Comparison of ENCODE assay signal across 7 mouse cellular contexts in the genomic region with DNA sequence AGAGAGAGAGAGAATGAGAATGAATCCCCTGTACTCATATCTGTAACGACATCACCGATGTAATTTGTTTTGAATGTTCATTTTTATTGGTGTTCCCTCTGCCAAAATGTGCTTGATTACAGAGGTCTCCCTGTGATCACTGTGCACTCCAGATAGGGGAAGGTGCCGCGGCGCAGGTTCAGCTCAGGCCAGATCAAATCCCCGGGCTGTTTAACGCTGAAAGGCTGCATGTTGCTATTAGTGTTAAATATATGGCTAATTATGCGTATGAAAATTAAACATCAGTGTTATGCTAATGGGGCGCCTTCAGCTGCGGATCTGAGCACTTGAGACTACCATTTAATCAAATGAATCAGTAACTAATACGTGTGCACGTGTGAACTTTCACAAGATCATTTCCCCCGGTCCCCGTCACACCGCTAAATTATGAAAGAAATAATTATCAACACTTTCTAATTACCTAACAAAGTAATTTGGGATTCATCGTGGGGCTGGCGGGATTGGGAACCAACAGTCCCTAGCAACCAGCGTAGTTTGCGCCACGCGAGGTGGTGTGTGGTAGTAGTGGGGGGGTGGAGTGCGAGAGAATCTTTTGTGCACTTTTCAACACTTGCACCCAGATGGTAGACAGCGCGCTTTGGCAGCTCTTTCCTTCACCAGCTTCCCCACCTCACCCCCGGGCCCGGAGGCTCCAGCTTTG. TPM values are rescaled to one million over a fixed set of nuclear protein-coding genes. Genes with fewer than 3 reads are reported as not detected.
A peak's percentile ranks its signal among the peaks of the same experiment; 100 is the strongest.
DNase-seq lines count a peak whose midpoint lies in the region; ATAC-seq lines count a peak whose summit lies in the region.

A gene (plus strand): TSS at position 100 of the 700 bp plus-strand sequence.

- DNase-seq in neural tube, embryonic 11.5 days (ENCODE audit: low spot score): no peak
- DNase-seq in neural tube, embryonic 10.5 days (ENCODE audit: extremely low spot score, low spot score): no peak
- peak; percentile 60 for DNase-seq in forebrain, embryonic 11.5 days (ENCODE audit: low spot score)
- DNase-seq in midbrain, embryonic 14.5 days: peak; percentile 47
- DNase-seq in adrenal gland, postnatal 4 days (ENCODE audit: low spot score in 2 of 2): no peak
- no peak for DNase-seq in right cerebral cortex, postnatal 14 days

- no peak within 1 kb of the TSS for H3K9ac ChIP-seq in neural tube, embryonic 11.5 days (ENCODE audit: low read length)
- peak within 1 kb of the TSS; percentile 76 for H3K9ac ChIP-seq in forebrain, embryonic 11.5 days (ENCODE audit: low read length)
- peak within 1 kb of the TSS; percentile 54 for H3K9ac ChIP-seq in intestine, embryonic 16.5 days (ENCODE audit: low read depth, low read length)
- H3K9ac ChIP-seq in midbrain, embryonic 14.5 days (replicated peaks; ENCODE audit: low read length): no peak within 1 kb of the TSS

- no peaks in the 10 kb centered on the region for H3K9me3 ChIP-seq in neural tube, embryonic 11.5 days (ENCODE audit: control insufficient read depth, low read length)
- no peaks in the 10 kb centered on the region for H3K9me3 ChIP-seq in forebrain, embryonic 11.5 days (ENCODE audit: control insufficient read depth, low read length)
- H3K9me3 ChIP-seq in intestine, embryonic 16.5 days (ENCODE audit: control insufficient read depth, low read length): no peaks in the 10 kb centered on the region
- H3K9me3 ChIP-seq in midbrain, embryonic 14.5 days (ENCODE audit: control insufficient read depth, low read length): no peaks in the 10 kb centered on the region

- no peak for ATAC-seq in neural tube, embryonic 11.5 days (ENCODE audit: insufficient read depth, low FRiP score, low TSS enrichment)
- ATAC-seq in forebrain, embryonic 11.5 days (replicated peaks; ENCODE audit: low FRiP score): 0 out of 2 replicates have a peak, but pooled peaks have one; percentile 11
- no peak for ATAC-seq in intestine, embryonic 16.5 days
- no peak for ATAC-seq in midbrain, embryonic 14.5 days (ENCODE audit: low FRiP score, low TSS enrichment)

- H3K27me3 ChIP-seq in neural tube, embryonic 11.5 days (ENCODE audit: control insufficient read depth, insufficient read depth, low read length): peaks cover 93% of the 10 kb centered on the region
- H3K27me3 ChIP-seq in forebrain, embryonic 11.5 days (ENCODE audit: control insufficient read depth, insufficient read depth, low read length): peaks cover 91% of the 10 kb centered on the region
- H3K27me3 ChIP-seq in intestine, embryonic 16.5 days (replicated peaks; ENCODE audit: control insufficient read depth, insufficient read depth, low read length): peaks cover 89% of the 10 kb centered on the region
- H3K27me3 ChIP-seq in midbrain, embryonic 14.5 days (ENCODE audit: control insufficient read depth, insufficient read depth, low read length): peaks cover 98% of the 10 kb centered on the region

- WGBS in neural tube, embryonic 11.5 days: under 1% methylated on average over 26 of the region's 26 CpGs
- under 1% methylated on average over 26 of the region's 26 CpGs for WGBS in forebrain, embryonic 11.5 days
- WGBS in intestine, embryonic 16.5 days: 1% methylated on average over 26 of the region's 26 CpGs
- WGBS in midbrain, embryonic 14.5 days: under 1% methylated on average over 26 of the region's 26 CpGs

- peak within 1 kb of the TSS; percentile 31 for H3K4me3 ChIP-seq in neural tube, embryonic 11.5 days (ENCODE audit: low read depth, low read length)
- peak within 1 kb of the TSS; percentile 48 for H3K4me3 ChIP-seq in forebrain, embryonic 11.5 days (ENCODE audit: low read depth, low read length)
- peak within 1 kb of the TSS; percentile 53 for H3K4me3 ChIP-seq in intestine, embryonic 16.5 days (ENCODE audit: low read length)
- H3K4me3 ChIP-seq in midbrain, embryonic 14.5 days (replicated peaks; ENCODE audit: low read depth, low read length): peak within 1 kb of the TSS; percentile 34

- H3K36me3 ChIP-seq in neural tube, embryonic 11.5 days (ENCODE audit: control insufficient read depth, insufficient read depth, low read length): no peaks in the 10 kb centered on the region
- H3K36me3 ChIP-seq in forebrain, embryonic 11.5 days (ENCODE audit: control insufficient read depth, insufficient read depth, low read length): no peaks in the 10 kb centered on the region
- no peaks in the 10 kb centered on the region for H3K36me3 ChIP-seq in intestine, embryonic 16.5 days (ENCODE audit: control insufficient read depth, insufficient read depth, low read length)
- no peaks in the 10 kb centered on the region for H3K36me3 ChIP-seq in midbrain, embryonic 14.5 days (ENCODE audit: control insufficient read depth, insufficient read depth, low read length)

- peaks cover 11% of the 10 kb centered on the region; the same call in 1 of the 2 replicates for H3K4me1 ChIP-seq in neural tube, embryonic 11.5 days (ENCODE audit: control insufficient read depth, insufficient read depth, low read length)
- peaks cover 11% of the 10 kb centered on the region; the same call in 1 of the 2 replicates for H3K4me1 ChIP-seq in forebrain, embryonic 11.5 days (replicated peaks; ENCODE audit: control insufficient read depth, insufficient read depth, low read length)
- peaks cover 14% of the 10 kb centered on the region for H3K4me1 ChIP-seq in intestine, embryonic 16.5 days (ENCODE audit: control insufficient read depth, insufficient read depth, low read length)
- H3K4me1 ChIP-seq in midbrain, embryonic 14.5 days (ENCODE audit: control insufficient read depth, insufficient read depth, low read length): no peaks in the 10 kb centered on the region

- H3K27ac ChIP-seq in neural tube, embryonic 11.5 days (ENCODE audit: low read depth, low read length): no peak within 1 kb of the TSS
- H3K27ac ChIP-seq in forebrain, embryonic 11.5 days (ENCODE audit: low read depth, low read length): peak within 1 kb of the TSS; percentile 87
- H3K27ac ChIP-seq in intestine, embryonic 16.5 days (ENCODE audit: low read length): peak within 1 kb of the TSS; percentile 43
- H3K27ac ChIP-seq in midbrain, embryonic 14.5 days (replicated peaks; ENCODE audit: low read depth, low read length): peak within 1 kb of the TSS; percentile 41

- peak within 1 kb of the TSS; percentile 59 for H3K4me2 ChIP-seq in neural tube, embryonic 11.5 days (ENCODE audit: low read depth)
- H3K4me2 ChIP-seq in forebrain, embryonic 11.5 days (ENCODE audit: low read depth, low read length, severe bottlenecking): peak within 1 kb of the TSS; percentile 81
- H3K4me2 ChIP-seq in intestine, embryonic 16.5 days (ENCODE audit: low read depth, low read length): peak within 1 kb of the TSS; percentile 90
- peak within 1 kb of the TSS; percentile 60 for H3K4me2 ChIP-seq in midbrain, embryonic 14.5 days (ENCODE audit: low read length)

RNA-seq across cellular contexts. Expression of the gene that starts here (rescaled TPM):
- polyA plus RNA-seq in neural tube, embryonic 11.5 days (2014; fragmentation: Nextera tagmentation; extraction: Ambion mirVana): 1.2 and 2.5 TPM in 2 replicates
- polyA plus RNA-seq in forebrain, embryonic 11.5 days (2014; fragmentation: Nextera tagmentation; extraction: Ambion mirVana): 118 and 133 TPM in 2 replicates
- polyA plus RNA-seq in intestine, embryonic 16.5 days (2015; fragmentation: Nextera tagmentation; extraction: Ambion mirVana): 4.2 and 5.1 TPM in 2 replicates
- 0.61 and 0.72 TPM in 2 replicates for polyA plus RNA-seq in midbrain, embryonic 14.5 days (2014; fragmentation: Nextera tagmentation; extraction: Ambion mirVana)
- total RNA-seq in adrenal gland, postnatal 4 days (2021): 1 to 10 TPM; 2.2 to 2.4 TPM

Comparison
In these comparisons a context has a peak if more than half of its experiments do, and no peak if none do; other contexts are left out.
1. RNA of the gene that starts here (polyA plus RNA-seq): 118 to 133 TPM in forebrain, embryonic 11.5 days; 4.2 to 5.1 TPM in intestine, embryonic 16.5 days, 1.2 to 2.5 TPM in neural tube, embryonic 11.5 days and 0.61 to 0.72 TPM in midbrain, embryonic 14.5 days; every median in the first group is over 10 times any median in the second.
2. Peak in DNase-seq, H3K4me3 ChIP-seq, H3K27ac ChIP-seq and H3K4me2 ChIP-seq in midbrain, embryonic 14.5 days; RNA of the gene not detected or under 1 TPM.
3. H3K9ac ChIP-seq: peak in forebrain, embryonic 11.5 days (single experiment) and intestine, embryonic 16.5 days (single experiment); none in neural tube, embryonic 11.5 days (single experiment) and midbrain, embryonic 14.5 days (single experiment).
4. Peak in every context shown above with its lines, with median percentiles within 50 percentile points of each other: H3K4me2 ChIP-seq and H3K4me3 ChIP-seq.